Mouse (Mus musculus): ENCODE measurements around the gene Sumf1. TPM values are rescaled to one million over a fixed set of nuclear protein-coding genes. Genes with fewer than 3 reads are reported as not detected.

Gene Sumf1
- polyA plus RNA-seq, 1 experiment from 2014 or later, result 13.8 TPM

- Histone ChIP-seq H3K4me3 (ENCODE audit: low read length) (no peak overlapping the region), H3K4me2 (ENCODE audit: low read length) (no peak overlapping the region), H3K9ac (ENCODE audit: low read depth, low read length) (no peak overlapping the region), H3K27ac (ENCODE audit: low read depth, low read length) (0 out of 2 replicates have a peak overlapping the region, but pooled peaks have one; percentile 9), H3K9me3 (ENCODE audit: control insufficient read depth, low read length) (no peaks in the 10 kb centered on the region), H3K4me1 (ENCODE audit: control insufficient read depth, insufficient read depth, low read depth, low read length) (peaks cover 2% of the 10 kb centered on the region; the same call in 1 of the 2 replicates), H3K36me3 (ENCODE audit: control insufficient read depth, insufficient read depth, low read length) (no peaks in the 10 kb centered on the region), H3K27me3 (replicated peaks; ENCODE audit: control insufficient read depth, insufficient read depth, low read length) (no peaks in the 10 kb centered on the region)
- peak; percentile 95 for ATAC-seq
- 28% methylated on average over 7 of the region's 7 CpGs for WGBS
These were observed 39.3 kb downstream of the Sumf1 start for GRCm38 (mm10) chr6:108145941-108146588.

DNA sequence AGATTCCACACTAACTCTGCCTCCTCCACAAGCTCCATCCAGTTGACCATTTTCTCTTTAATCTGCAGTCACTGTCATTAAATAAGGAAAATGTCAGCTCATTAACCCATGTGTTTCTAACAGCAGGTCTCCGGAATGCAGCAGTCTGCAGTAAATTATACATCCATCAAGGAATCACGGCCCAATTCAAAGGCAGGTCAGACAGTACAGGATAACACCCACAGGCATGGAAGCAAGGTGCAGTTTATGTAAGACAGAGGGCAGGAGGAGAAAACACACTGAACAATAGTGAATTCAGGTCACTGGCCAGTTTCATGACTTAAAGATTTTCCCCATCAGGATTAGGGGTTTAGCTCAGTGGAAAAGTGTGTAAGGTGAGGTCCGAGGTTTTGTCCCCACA, 40.1 kb downstream of the Sumf1 start:
- Histone ChIP-seq H3K9me3 (ENCODE audit: control insufficient read depth, low read length) (no peaks in the 10 kb centered on the region), H3K9ac (ENCODE audit: low read depth, low read length) (no peak overlapping the region), H3K27me3 (replicated peaks; ENCODE audit: control insufficient read depth, insufficient read depth, low read length) (no peaks in the 10 kb centered on the region), H3K4me3 (ENCODE audit: low read length) (no peak overlapping the region), H3K36me3 (ENCODE audit: control insufficient read depth, insufficient read depth, low read length) (no peaks in the 10 kb centered on the region), H3K27ac (ENCODE audit: low read depth, low read length) (no peak overlapping the region), H3K4me1 (ENCODE audit: control insufficient read depth, insufficient read depth, low read depth, low read length) (peaks cover 2% of the 10 kb centered on the region; the same call in 1 of the 2 replicates), H3K4me2 (ENCODE audit: low read length) (no peak overlapping the region)
- ATAC-seq, result no peak
- whole genome bisulfite sequencing, result 32% methylated on average over 3 of the region's 3 CpGs

DNA sequence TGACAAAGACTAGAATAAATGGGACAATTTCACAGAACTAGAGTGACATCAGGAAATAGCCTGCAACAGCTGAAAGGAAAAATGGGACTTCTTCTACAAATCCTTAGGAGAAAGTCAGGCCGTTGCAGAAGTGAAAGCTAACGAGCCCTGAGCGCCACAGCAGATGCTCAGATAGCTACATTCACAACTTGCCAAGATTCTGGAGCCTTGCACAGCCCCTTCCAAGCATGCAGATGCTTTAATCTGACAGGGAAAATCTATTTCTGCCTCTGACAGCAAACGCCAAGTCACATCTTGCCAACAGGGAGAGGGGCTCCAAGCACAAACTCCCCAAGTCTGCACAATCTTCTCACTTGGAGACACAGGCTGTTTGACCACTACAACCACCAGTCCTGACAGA, 42.6 kb downstream of the Sumf1 start:
- Histone ChIP-seq H3K9ac (ENCODE audit: low read depth, low read length) (no peak overlapping the region), H3K4me2 (ENCODE audit: low read length) (no peak overlapping the region), H3K36me3 (ENCODE audit: control insufficient read depth, insufficient read depth, low read length) (no peaks in the 10 kb centered on the region), H3K27ac (ENCODE audit: low read depth, low read length) (no peak overlapping the region), H3K9me3 (ENCODE audit: control insufficient read depth, low read length) (no peaks in the 10 kb centered on the region), H3K27me3 (replicated peaks; ENCODE audit: control insufficient read depth, insufficient read depth, low read length) (no peaks in the 10 kb centered on the region), H3K4me1 (ENCODE audit: control insufficient read depth, insufficient read depth, low read depth, low read length) (peaks cover 2% of the 10 kb centered on the region; the same call in 1 of the 2 replicates), H3K4me3 (ENCODE audit: low read length) (no peak overlapping the region)
- ATAC-seq, result no peak; the same call in 1 of the 2 replicates
- WGBS, result 48% methylated on average over 4 of the region's 4 CpGs

DNA sequence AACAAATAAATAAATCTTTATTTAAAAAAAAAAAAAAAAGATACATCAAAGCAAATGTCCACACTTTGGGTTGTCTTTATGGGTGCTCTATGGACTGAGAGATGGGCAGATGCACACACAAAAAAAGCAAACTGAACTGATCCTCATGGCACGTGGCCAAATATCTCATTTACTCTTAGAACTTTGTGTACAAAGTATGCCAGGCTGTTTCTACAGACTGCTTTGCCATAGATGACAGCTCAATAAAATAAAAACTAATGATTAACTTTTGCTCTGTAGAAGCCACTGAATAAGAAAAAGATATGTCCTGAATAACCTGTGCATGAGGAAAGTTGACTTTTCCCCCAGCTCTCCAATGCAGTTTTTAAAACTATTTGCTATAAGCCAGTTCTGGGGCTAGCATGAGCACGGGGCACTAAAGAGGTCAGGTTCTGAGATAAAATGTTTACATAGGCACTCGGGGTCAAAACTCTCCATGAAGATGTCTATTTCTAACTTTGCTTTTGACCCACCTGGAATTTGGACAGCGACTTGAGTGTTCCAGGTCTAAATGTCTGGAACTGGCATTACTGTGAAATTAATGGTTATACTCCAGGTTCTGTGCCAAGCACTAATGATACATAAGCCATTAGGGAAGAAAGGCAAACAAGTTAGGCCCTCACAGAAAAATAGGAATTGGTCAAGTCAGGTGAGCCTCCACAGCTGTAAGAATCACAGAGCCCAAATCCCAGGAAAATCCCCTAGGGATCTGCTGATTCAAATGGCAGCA, 44.5 kb downstream of the Sumf1 start:
- no peak overlapping the region for H3K27ac ChIP-seq (ENCODE audit: low read depth, low read length)
- no peak overlapping the region for H3K4me2 ChIP-seq (ENCODE audit: low read length)
- H3K4me1 ChIP-seq (ENCODE audit: control insufficient read depth, insufficient read depth, low read depth, low read length), result no peaks in the 10 kb centered on the region
- no peak overlapping the region for H3K9ac ChIP-seq (ENCODE audit: low read depth, low read length)
- H3K4me3 ChIP-seq (ENCODE audit: low read length), result no peak overlapping the region
- no peaks in the 10 kb centered on the region for H3K36me3 ChIP-seq (ENCODE audit: control insufficient read depth, insufficient read depth, low read length)
- ATAC-seq, result no peak
- WGBS, result 89% methylated on average over 4 of the region's 4 CpGs
- no peaks in the 10 kb centered on the region for H3K9me3 ChIP-seq (ENCODE audit: control insufficient read depth, low read length)
- no peaks in the 10 kb centered on the region for H3K27me3 ChIP-seq (replicated peaks; ENCODE audit: control insufficient read depth, insufficient read depth, low read length)

DNA sequence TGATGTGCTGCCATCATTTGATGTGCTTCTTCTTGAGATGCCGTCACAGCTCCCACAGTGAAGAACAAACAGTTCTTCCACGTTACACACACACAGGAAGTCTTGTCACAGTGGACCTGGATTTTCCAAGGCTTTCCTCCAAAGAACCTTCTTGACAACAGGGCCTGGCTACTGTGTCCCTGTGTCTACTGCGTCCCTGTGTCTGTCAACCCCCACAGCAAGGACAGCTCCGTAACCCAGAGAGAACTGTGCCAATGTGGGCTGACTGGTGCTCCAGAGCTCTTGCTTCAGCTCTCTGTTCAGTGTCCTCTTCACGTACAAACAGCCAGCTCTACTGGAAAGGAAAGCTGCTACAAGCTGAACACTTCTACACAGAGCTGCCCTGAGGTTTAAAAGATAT, 48.4 kb downstream of the Sumf1 start:
- Histone ChIP-seq H3K36me3 (ENCODE audit: control insufficient read depth, insufficient read depth, low read length) (no peaks in the 10 kb centered on the region), H3K9ac (ENCODE audit: low read depth, low read length) (no peak overlapping the region), H3K4me3 (ENCODE audit: low read length) (no peak overlapping the region), H3K4me2 (ENCODE audit: low read length) (no peak overlapping the region), H3K27ac (ENCODE audit: low read depth, low read length) (no peak overlapping the region), H3K27me3 (replicated peaks; ENCODE audit: control insufficient read depth, insufficient read depth, low read length) (no peaks in the 10 kb centered on the region), H3K4me1 (ENCODE audit: control insufficient read depth, insufficient read depth, low read depth, low read length) (no peaks in the 10 kb centered on the region), H3K9me3 (ENCODE audit: control insufficient read depth, low read length) (no peaks in the 10 kb centered on the region)
- no peak for ATAC-seq
- 95% methylated on average over 5 of the region's 5 CpGs for WGBS

- H3K4me2 ChIP-seq (ENCODE audit: low read length), result no peak overlapping the region
- 90% methylated on average over 1 of the region's 1 CpGs for WGBS
These were observed 49.1 kb downstream of the Sumf1 start for GRCm38 (mm10) chr6:108136286-108136685.

GRCm38 (mm10) chr6:108132268-108132935, 53.0 kb downstream of the Sumf1 start:
- Histone ChIP-seq H3K4me3 (ENCODE audit: low read length) (no peak overlapping the region), H3K27me3 (replicated peaks; ENCODE audit: control insufficient read depth, insufficient read depth, low read length) (no peaks in the 10 kb centered on the region), H3K4me2 (ENCODE audit: low read length) (no peak overlapping the region), H3K9me3 (ENCODE audit: control insufficient read depth, low read length) (no peaks in the 10 kb centered on the region), H3K27ac (ENCODE audit: low read depth, low read length) (no peak overlapping the region), H3K4me1 (ENCODE audit: control insufficient read depth, insufficient read depth, low read depth, low read length) (no peaks in the 10 kb centered on the region), H3K36me3 (ENCODE audit: control insufficient read depth, insufficient read depth, low read length) (no peaks in the 10 kb centered on the region), H3K9ac (ENCODE audit: low read depth, low read length) (no peak overlapping the region)
- no peak for ATAC-seq
- WGBS, result 94% methylated on average over 5 of the region's 5 CpGs

More at GRCm38 (mm10) chr6:108136286-108136685, 49.1 kb downstream of the Sumf1 start:
- H3K27me3 ChIP-seq (replicated peaks; ENCODE audit: control insufficient read depth, insufficient read depth, low read length), result no peaks in the 10 kb centered on the region
- H3K4me1 ChIP-seq (ENCODE audit: control insufficient read depth, insufficient read depth, low read depth, low read length), result no peaks in the 10 kb centered on the region
- no peak overlapping the region for H3K27ac ChIP-seq (ENCODE audit: low read depth, low read length)
- no peak overlapping the region for H3K9ac ChIP-seq (ENCODE audit: low read depth, low read length)
- ATAC-seq, result no peak
- H3K9me3 ChIP-seq (ENCODE audit: control insufficient read depth, low read length), result no peaks in the 10 kb centered on the region
- no peaks in the 10 kb centered on the region for H3K36me3 ChIP-seq (ENCODE audit: control insufficient read depth, insufficient read depth, low read length)
- H3K4me3 ChIP-seq (ENCODE audit: low read length), result no peak overlapping the region

DNA sequence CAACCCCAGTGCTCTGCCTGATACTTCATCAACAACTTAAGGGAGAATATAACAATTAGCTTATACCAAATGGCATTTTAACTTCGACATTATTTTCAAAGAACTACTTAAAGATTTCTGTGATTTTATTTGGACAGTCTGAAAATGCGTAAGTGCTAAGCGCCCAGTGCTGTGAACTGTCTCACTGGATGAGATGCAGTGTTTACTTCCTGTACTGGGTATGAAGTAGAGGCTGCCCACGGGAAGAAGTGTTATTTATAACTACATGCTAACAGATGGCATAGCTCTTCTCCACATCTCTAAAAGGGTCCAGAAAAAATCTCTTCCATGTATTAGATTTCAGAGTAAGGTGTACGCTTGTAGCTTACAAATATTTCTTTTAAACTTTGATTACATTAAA, 54.7 kb downstream of the Sumf1 start:
- H3K4me3 ChIP-seq (ENCODE audit: low read length), result no peak overlapping the region
- H3K4me1 ChIP-seq (ENCODE audit: control insufficient read depth, insufficient read depth, low read depth, low read length), result no peaks in the 10 kb centered on the region
- no peak for ATAC-seq
- H3K27ac ChIP-seq (ENCODE audit: low read depth, low read length), result no peak overlapping the region
- no peak overlapping the region for H3K9ac ChIP-seq (ENCODE audit: low read depth, low read length)
- H3K36me3 ChIP-seq (ENCODE audit: control insufficient read depth, insufficient read depth, low read length), result no peaks in the 10 kb centered on the region
- no peaks in the 10 kb centered on the region for H3K27me3 ChIP-seq (replicated peaks; ENCODE audit: control insufficient read depth, insufficient read depth, low read length)
- no peak overlapping the region for H3K4me2 ChIP-seq (ENCODE audit: low read length)
- H3K9me3 ChIP-seq (ENCODE audit: control insufficient read depth, low read length), result no peaks in the 10 kb centered on the region
- 92% methylated on average over 5 of the region's 5 CpGs for WGBS

DNA sequence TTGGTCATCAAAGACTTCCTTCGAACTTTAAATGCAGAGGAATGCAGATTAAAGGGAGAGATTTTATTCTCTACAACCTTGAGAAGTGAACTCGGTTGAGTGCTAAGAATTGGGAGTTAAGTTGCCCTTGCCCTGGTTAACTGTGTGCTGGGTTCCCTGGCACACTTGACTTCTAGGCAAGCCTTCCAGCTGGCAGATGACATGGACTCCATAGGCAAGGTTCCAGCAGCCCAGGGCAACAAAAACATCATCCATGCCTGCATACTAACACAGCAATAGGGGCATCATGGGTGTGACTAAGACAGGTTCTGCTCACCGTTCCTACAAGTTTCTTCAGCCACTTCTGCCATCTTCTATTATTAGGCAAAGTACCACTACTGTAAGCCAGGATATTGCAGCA, 58.8 kb downstream of the Sumf1 start:
- Histone ChIP-seq H3K4me1 (ENCODE audit: control insufficient read depth, insufficient read depth, low read depth, low read length) (no peaks in the 10 kb centered on the region), H3K27ac (ENCODE audit: low read depth, low read length) (no peak overlapping the region), H3K4me2 (ENCODE audit: low read length) (no peak overlapping the region), H3K27me3 (replicated peaks; ENCODE audit: control insufficient read depth, insufficient read depth, low read length) (no peaks in the 10 kb centered on the region), H3K4me3 (ENCODE audit: low read length) (no peak overlapping the region), H3K9me3 (ENCODE audit: control insufficient read depth, low read length) (no peaks in the 10 kb centered on the region), H3K36me3 (ENCODE audit: control insufficient read depth, insufficient read depth, low read length) (no peaks in the 10 kb centered on the region), H3K9ac (ENCODE audit: low read depth, low read length) (no peak overlapping the region)
- ATAC-seq, result no peak
- 90% methylated on average over 3 of the region's 3 CpGs for WGBS
